In the genomic region with DNA sequence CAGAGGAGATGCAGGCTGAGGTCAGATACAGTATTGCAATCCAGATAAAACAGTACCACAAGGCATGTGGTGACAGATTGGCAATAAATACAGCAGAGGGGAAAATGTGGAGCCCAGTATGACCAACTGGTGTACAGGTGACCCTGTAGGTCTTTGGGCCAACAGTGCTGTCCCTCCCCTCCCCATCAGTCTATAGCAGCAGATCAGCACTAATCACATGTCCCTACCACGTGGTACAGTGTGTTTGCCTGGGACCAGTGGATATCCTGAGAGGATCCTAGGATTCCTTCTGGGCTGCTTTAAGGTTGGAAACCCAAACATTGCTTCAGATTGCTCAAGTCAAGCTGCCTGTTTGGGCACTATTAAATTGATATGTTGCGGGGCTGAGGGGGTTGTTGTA, we compare ENCODE assay signal across 8 mouse cellular contexts. TPM values are rescaled to one million over a fixed set of nuclear protein-coding genes. Genes with fewer than 3 reads are reported as not detected.
DNase-seq lines count a peak whose midpoint lies in the region; ATAC-seq and TF ChIP-seq lines count a peak whose summit lies in the region.

No protein-coding gene starts in this region.

- peaks cover 48% of the 10 kb centered on the region for H3K36me3 ChIP-seq in embryonic facial prominence, embryonic 13.5 days
- peaks cover 8% of the 10 kb centered on the region; the same call in 1 of the 2 replicates for H3K36me3 ChIP-seq in intestine, embryonic 16.5 days (ENCODE audit: control insufficient read depth, insufficient read depth, low read length)
- H3K36me3 ChIP-seq in myocyte (ENCODE audit: control insufficient read depth, insufficient read depth), result peaks cover 20% of the 10 kb centered on the region

- 77% methylated on average over 2 of the region's 2 CpGs for WGBS in embryonic facial prominence, embryonic 13.5 days
- WGBS in intestine, embryonic 16.5 days, result 70% methylated on average over 2 of the region's 2 CpGs

- peak overlapping the region; percentile 90 for H3K4me2 ChIP-seq in embryonic facial prominence, embryonic 13.5 days
- peak overlapping the region; percentile 85 for H3K4me2 ChIP-seq in intestine, embryonic 16.5 days (ENCODE audit: low read depth, low read length)
- peak overlapping the region; percentile 100 for H3K4me2 ChIP-seq in myocyte (ENCODE audit: low read depth)

- peaks cover 19% of the 10 kb centered on the region for H3K4me1 ChIP-seq in embryonic facial prominence, embryonic 13.5 days
- peaks cover 13% of the 10 kb centered on the region for H3K4me1 ChIP-seq in intestine, embryonic 16.5 days (ENCODE audit: control insufficient read depth, insufficient read depth, low read length)

- H3K4me3 ChIP-seq in layer of hippocampus, adult 2 months, result peak overlapping the region; percentile 97
- H3K4me3 ChIP-seq in embryonic facial prominence, embryonic 13.5 days, result peak overlapping the region; percentile 82
- H3K4me3 ChIP-seq in intestine, embryonic 16.5 days (ENCODE audit: low read length), result peak overlapping the region; percentile 97
- H3K4me3 ChIP-seq in myocyte, result peak overlapping the region; percentile 87

- no peak for DNase-seq in layer of hippocampus, adult 2 months (ENCODE audit: low spot score in 2 of 2)
- DNase-seq in layer of hippocampus, adult 9-11 months, result no peak
- DNase-seq in urinary bladder, postnatal 4 days (ENCODE audit: low spot score in 2 of 2), result no peak
- DNase-seq in urinary bladder, adult 18-20 months (ENCODE audit: low spot score in 2 of 2), result no peak
- no peak for DNase-seq in right cerebral cortex, postnatal 36 days (ENCODE audit: low spot score in 2 of 2)

- no peak for TF ChIP-seq CTCF in layer of hippocampus, adult 2 months (conservative IDR thresholded peaks at IDR 0.05)

- no peak for ATAC-seq in embryonic facial prominence, embryonic 13.5 days (ENCODE audit: insufficient number of reproducible peaks, insufficient read depth, low FRiP score, low TSS enrichment, low read depth)
- ATAC-seq in intestine, embryonic 16.5 days, result no peak

- peak overlapping the region; percentile 65 for H3ac ChIP-seq in myocyte (ENCODE audit: control insufficient read depth, insufficient read length)

- H3K9me3 ChIP-seq in embryonic facial prominence, embryonic 13.5 days, result no peaks in the 10 kb centered on the region
- no peaks in the 10 kb centered on the region for H3K9me3 ChIP-seq in intestine, embryonic 16.5 days (ENCODE audit: control insufficient read depth, low read length)

- peak overlapping the region; percentile 94 for H3K9ac ChIP-seq in embryonic facial prominence, embryonic 13.5 days
- peak overlapping the region; percentile 96; the same call in 1 of the 2 replicates for H3K9ac ChIP-seq in intestine, embryonic 16.5 days (ENCODE audit: low read depth, low read length)

- H3K27ac ChIP-seq in layer of hippocampus, adult 2 months, result no peak overlapping the region
- H3K27ac ChIP-seq in embryonic facial prominence, embryonic 13.5 days, result no peak overlapping the region
- H3K27ac ChIP-seq in intestine, embryonic 16.5 days (ENCODE audit: low read length), result no peak overlapping the region

- H3K79me2 ChIP-seq in myocyte (ENCODE audit: control insufficient read depth, insufficient read depth), result peaks cover 20% of the 10 kb centered on the region

- no peaks in the 10 kb centered on the region for H3K27me3 ChIP-seq in embryonic facial prominence, embryonic 13.5 days
- H3K27me3 ChIP-seq in intestine, embryonic 16.5 days (replicated peaks; ENCODE audit: control insufficient read depth, insufficient read depth, low read length), result no peaks in the 10 kb centered on the region
- H3K27me3 ChIP-seq in myocyte (ENCODE audit: control insufficient read depth, insufficient read depth, insufficient read length), result no peaks in the 10 kb centered on the region

- TF ChIP-seq POLR2A in myocyte (IDR thresholded peaks at IDR 0.05; ENCODE audit: insufficient read length, low read depth), result no peak

TF ChIP-seq in myocyte, 11 proteins besides CTCF, POLR2A, EP300 and RAD21:
- TF ChIP-seq USF1 (IDR thresholded peaks at IDR 0.05; ENCODE audit: low read depth) (peak; percentile 55), POLR2AphosphoS2 (IDR thresholded peaks at IDR 0.05; ENCODE audit: insufficient read length, low read depth) (no peak), REST (IDR thresholded peaks at IDR 0.05; ENCODE audit: insufficient read depth, insufficient read length) (no peak)

RNA-seq across cellular contexts. Expression of gene Man1b1, which starts 1.4 kb away (rescaled TPM):
- total RNA-seq in layer of hippocampus, adult 2 months (2021), result 10 to 100 TPM; 56.4 to 58.0 TPM
- polyA plus RNA-seq in embryonic facial prominence, embryonic 13.5 days (2015; fragmentation: Nextera tagmentation; extraction: Ambion mirVana), result 61.1 and 79.4 TPM in 2 replicates
- polyA plus RNA-seq in intestine, embryonic 16.5 days (2015; fragmentation: Nextera tagmentation; extraction: Ambion mirVana), result 36.7 and 43.2 TPM in 2 replicates
- 46.3 TPM for polyA plus RNA-seq in myocyte (2012; fragmentation: generic; extraction: Trizol)

RNA-seq across cellular contexts. Expression of gene Grin1, which starts 14.6 kb away (rescaled TPM):
- total RNA-seq in layer of hippocampus, adult 2 months (2021), result 100 to 1,000 TPM; 443 to 449 TPM
- 0.38 and 1.2 TPM in 2 replicates for polyA plus RNA-seq in embryonic facial prominence, embryonic 13.5 days (2015; fragmentation: Nextera tagmentation; extraction: Ambion mirVana)
- 1.7 and 2.1 TPM in 2 replicates for polyA plus RNA-seq in intestine, embryonic 16.5 days (2015; fragmentation: Nextera tagmentation; extraction: Ambion mirVana)
- polyA plus RNA-seq in myocyte (2012; fragmentation: generic; extraction: Trizol), result 0.12 TPM

RNA-seq across cellular contexts. Expression of gene Dpp7, which starts 22.6 kb away (rescaled TPM):
- total RNA-seq in layer of hippocampus, adult 2 months (2021), result 10 to 100 TPM; 32.1 to 36.2 TPM
- 23.0 and 25.5 TPM in 2 replicates for polyA plus RNA-seq in embryonic facial prominence, embryonic 13.5 days (2015; fragmentation: Nextera tagmentation; extraction: Ambion mirVana)
- polyA plus RNA-seq in intestine, embryonic 16.5 days (2015; fragmentation: Nextera tagmentation; extraction: Ambion mirVana), result 74.4 and 104 TPM in 2 replicates
- polyA plus RNA-seq in myocyte (2012; fragmentation: generic; extraction: Trizol), result 43.0 TPM

RNA-seq across cellular contexts. Expression of gene Uap1l1, which starts 31.9 kb away (rescaled TPM):
- total RNA-seq in layer of hippocampus, adult 2 months (2021), result 10 to 100 TPM; 14.6 to 19.8 TPM
- 9.9 and 14.9 TPM in 2 replicates for polyA plus RNA-seq in embryonic facial prominence, embryonic 13.5 days (2015; fragmentation: Nextera tagmentation; extraction: Ambion mirVana)
- polyA plus RNA-seq in intestine, embryonic 16.5 days (2015; fragmentation: Nextera tagmentation; extraction: Ambion mirVana), result 196 and 259 TPM in 2 replicates
- 68.3 TPM for polyA plus RNA-seq in myocyte (2012; fragmentation: generic; extraction: Trizol)

RNA-seq across cellular contexts. Expression of gene Sapcd2, which starts 38.6 kb away (rescaled TPM):
- 1 to 10 TPM; 3.0 to 4.0 TPM for total RNA-seq in layer of hippocampus, adult 2 months (2021)
- polyA plus RNA-seq in embryonic facial prominence, embryonic 13.5 days (2015; fragmentation: Nextera tagmentation; extraction: Ambion mirVana), result 38.9 and 47.9 TPM in 2 replicates
- 56.7 and 66.4 TPM in 2 replicates for polyA plus RNA-seq in intestine, embryonic 16.5 days (2015; fragmentation: Nextera tagmentation; extraction: Ambion mirVana)
- polyA plus RNA-seq in myocyte (2012; fragmentation: generic; extraction: Trizol), result 10.4 TPM
